Mouse (Mus musculus): ENCODE data around the gene Msgn1. TPM values are rescaled to one million over a fixed set of nuclear protein-coding genes. Genes with fewer than 3 reads are reported as not detected.
A peak's percentile ranks its signal among the peaks of the same experiment; 100 is the strongest.

Gene Msgn1
- polyA plus RNA-seq, 1 experiment from 2014 or later: not detected

GRCm38 (mm10) chr12:11221524-11222330 is 13.0 kb upstream of the Msgn1 start:
- ATAC-seq (ENCODE audit: low FRiP score, low TSS enrichment): no peak
- peaks cover 3% of the 10 kb centered on the region; the same call in 1 of the 2 replicates for H3K27me3 ChIP-seq (ENCODE audit: insufficient read depth, low read length)
- H3K9me3 ChIP-seq (ENCODE audit: low read length): no peaks in the 10 kb centered on the region
- 53% methylated on average over 20 of the region's 20 CpGs for WGBS
- H3K9ac ChIP-seq (replicated peaks; ENCODE audit: low read length): no peak overlapping the region
- no peak overlapping the region for H3K4me3 ChIP-seq (ENCODE audit: low read length)
- H3K27ac ChIP-seq (ENCODE audit: low read length): 0 out of 2 replicates have a peak overlapping the region, but pooled peaks have one; percentile 11
- H3K36me3 ChIP-seq (ENCODE audit: insufficient read depth, low read length): no peaks in the 10 kb centered on the region
- H3K4me1 ChIP-seq (ENCODE audit: insufficient read depth, low read length): peaks cover 24% of the 10 kb centered on the region
- H3K4me2 ChIP-seq (replicated peaks; ENCODE audit: low read depth, low read length): 0 out of 2 replicates have a peak overlapping the region, but pooled peaks have one; percentile 8

- Histone ChIP-seq H3K27ac (ENCODE audit: low read length) (no peak overlapping the region), H3K27me3 (ENCODE audit: insufficient read depth, low read length) (peaks cover 3% of the 10 kb centered on the region; the same call in 1 of the 2 replicates), H3K9ac (replicated peaks; ENCODE audit: low read length) (no peak overlapping the region), H3K4me1 (ENCODE audit: insufficient read depth, low read length) (peaks cover 12% of the 10 kb centered on the region), H3K4me2 (replicated peaks; ENCODE audit: low read depth, low read length) (no peak overlapping the region), H3K4me3 (ENCODE audit: low read length) (no peak overlapping the region), H3K9me3 (ENCODE audit: low read length) (no peaks in the 10 kb centered on the region), H3K36me3 (ENCODE audit: insufficient read depth, low read length) (no peaks in the 10 kb centered on the region)
- WGBS: 26% methylated on average over 7 of the region's 7 CpGs
- no peak for ATAC-seq (ENCODE audit: low FRiP score, low TSS enrichment)
Measured at GRCm38 (mm10) chr12:11217726-11218250, 9.0 kb upstream of the Msgn1 start.

- Histone ChIP-seq H3K4me3 (ENCODE audit: low read length) (no peak overlapping the region), H3K4me1 (ENCODE audit: insufficient read depth, low read length) (peaks cover 2% of the 10 kb centered on the region; the same call in 1 of the 2 replicates), H3K27ac (ENCODE audit: low read length) (no peak overlapping the region), H3K27me3 (ENCODE audit: insufficient read depth, low read length) (peaks cover 3% of the 10 kb centered on the region; the same call in 1 of the 2 replicates), H3K4me2 (replicated peaks; ENCODE audit: low read depth, low read length) (no peak overlapping the region), H3K9ac (replicated peaks; ENCODE audit: low read length) (no peak overlapping the region), H3K9me3 (ENCODE audit: low read length) (no peaks in the 10 kb centered on the region), H3K36me3 (ENCODE audit: insufficient read depth, low read length) (no peaks in the 10 kb centered on the region)
- 80% methylated on average over 3 of the region's 3 CpGs for WGBS
- ATAC-seq (ENCODE audit: low FRiP score, low TSS enrichment): no peak
Measured at GRCm38 (mm10) chr12:11216454-11216853, 7.7 kb upstream of the Msgn1 start.

GRCm38 (mm10) chr12:11215555-11215954 is 6.8 kb upstream of the Msgn1 start:
- no peaks in the 10 kb centered on the region for H3K36me3 ChIP-seq (ENCODE audit: insufficient read depth, low read length)
- H3K9ac ChIP-seq (replicated peaks; ENCODE audit: low read length): no peak overlapping the region
- H3K9me3 ChIP-seq (ENCODE audit: low read length): no peaks in the 10 kb centered on the region
- peaks cover 3% of the 10 kb centered on the region; the same call in 1 of the 2 replicates for H3K27me3 ChIP-seq (ENCODE audit: insufficient read depth, low read length)
- ATAC-seq (ENCODE audit: low FRiP score, low TSS enrichment): no peak
- H3K4me3 ChIP-seq (ENCODE audit: low read length): no peak overlapping the region
- H3K4me1 ChIP-seq (ENCODE audit: insufficient read depth, low read length): no peaks in the 10 kb centered on the region
- 85% methylated on average over 2 of the region's 2 CpGs for WGBS
- no peak overlapping the region for H3K27ac ChIP-seq (ENCODE audit: low read length)
- H3K4me2 ChIP-seq (replicated peaks; ENCODE audit: low read depth, low read length): no peak overlapping the region

- Histone ChIP-seq H3K4me3 (ENCODE audit: low read length) (no peak overlapping the region), H3K4me1 (ENCODE audit: insufficient read depth, low read length) (no peaks in the 10 kb centered on the region), H3K27ac (ENCODE audit: low read length) (no peak overlapping the region), H3K36me3 (ENCODE audit: insufficient read depth, low read length) (no peaks in the 10 kb centered on the region), H3K9ac (replicated peaks; ENCODE audit: low read length) (no peak overlapping the region), H3K9me3 (ENCODE audit: low read length) (no peaks in the 10 kb centered on the region), H3K27me3 (ENCODE audit: insufficient read depth, low read length) (peaks cover 3% of the 10 kb centered on the region; the same call in 1 of the 2 replicates), H3K4me2 (replicated peaks; ENCODE audit: low read depth, low read length) (no peak overlapping the region)
- no peak for ATAC-seq (ENCODE audit: low FRiP score, low TSS enrichment)
Measured at GRCm38 (mm10) chr12:11214776-11215175, 6.0 kb upstream of the Msgn1 start.

- H3K4me2 ChIP-seq (replicated peaks; ENCODE audit: low read depth, low read length): no peak overlapping the region
- 34% methylated on average over 1 of the region's 1 CpGs for WGBS
- no peaks in the 10 kb centered on the region for H3K36me3 ChIP-seq (ENCODE audit: insufficient read depth, low read length)
- H3K4me1 ChIP-seq (ENCODE audit: insufficient read depth, low read length): peaks cover 5% of the 10 kb centered on the region; the same call in 1 of the 2 replicates
- no peak overlapping the region for H3K9ac ChIP-seq (replicated peaks; ENCODE audit: low read length)
- ATAC-seq (ENCODE audit: low FRiP score, low TSS enrichment): no peak
- no peaks in the 10 kb centered on the region for H3K9me3 ChIP-seq (ENCODE audit: low read length)
- peaks cover 4% of the 10 kb centered on the region for H3K27me3 ChIP-seq (ENCODE audit: insufficient read depth, low read length)
- H3K4me3 ChIP-seq (ENCODE audit: low read length): no peak overlapping the region
- H3K27ac ChIP-seq (ENCODE audit: low read length): no peak overlapping the region
Measured at GRCm38 (mm10) chr12:11212881-11213280, 4.1 kb upstream of the Msgn1 start.

GRCm38 (mm10) chr12:11210361-11210760 is 1.6 kb upstream of the Msgn1 start:
- no peak overlapping the region for H3K9ac ChIP-seq (replicated peaks; ENCODE audit: low read length)
- H3K27ac ChIP-seq (ENCODE audit: low read length): no peak overlapping the region
- no peak overlapping the region for H3K4me2 ChIP-seq (replicated peaks; ENCODE audit: low read depth, low read length)
- no peak overlapping the region for H3K4me3 ChIP-seq (ENCODE audit: low read length)
- H3K4me1 ChIP-seq (ENCODE audit: insufficient read depth, low read length): peaks cover 5% of the 10 kb centered on the region; the same call in 1 of the 2 replicates
- no peak for ATAC-seq (ENCODE audit: low FRiP score, low TSS enrichment)
- H3K36me3 ChIP-seq (ENCODE audit: insufficient read depth, low read length): no peaks in the 10 kb centered on the region
- WGBS: 55% methylated on average over 3 of the region's 3 CpGs
- H3K9me3 ChIP-seq (ENCODE audit: low read length): no peaks in the 10 kb centered on the region
- peaks cover 4% of the 10 kb centered on the region for H3K27me3 ChIP-seq (ENCODE audit: insufficient read depth, low read length)

GRCm38 (mm10) chr12:11209636-11210035 is 864 bp upstream of the Msgn1 start:
- Histone ChIP-seq H3K27me3 (ENCODE audit: insufficient read depth, low read length) (peaks cover 4% of the 10 kb centered on the region), H3K36me3 (ENCODE audit: insufficient read depth, low read length) (no peaks in the 10 kb centered on the region), H3K9me3 (ENCODE audit: low read length) (no peaks in the 10 kb centered on the region), H3K4me3 (ENCODE audit: low read length) (no peak overlapping the region), H3K4me2 (replicated peaks; ENCODE audit: low read depth, low read length) (no peak overlapping the region), H3K9ac (replicated peaks; ENCODE audit: low read length) (no peak overlapping the region), H3K27ac (ENCODE audit: low read length) (no peak overlapping the region), H3K4me1 (ENCODE audit: insufficient read depth, low read length) (peaks cover 5% of the 10 kb centered on the region; the same call in 1 of the 2 replicates)
- ATAC-seq (ENCODE audit: low FRiP score, low TSS enrichment): no peak
- 42% methylated on average over 5 of the region's 5 CpGs for WGBS

- peaks cover 4% of the 10 kb centered on the region for H3K27me3 ChIP-seq (ENCODE audit: insufficient read depth, low read length)
- no peak overlapping the region for H3K4me2 ChIP-seq (replicated peaks; ENCODE audit: low read depth, low read length)
- 59% methylated on average over 4 of the region's 4 CpGs for WGBS
- H3K9ac ChIP-seq (replicated peaks; ENCODE audit: low read length): no peak overlapping the region
- ATAC-seq (ENCODE audit: low FRiP score, low TSS enrichment): no peak
- no peaks in the 10 kb centered on the region for H3K36me3 ChIP-seq (ENCODE audit: insufficient read depth, low read length)
- no peaks in the 10 kb centered on the region for H3K9me3 ChIP-seq (ENCODE audit: low read length)
- no peak overlapping the region for H3K4me3 ChIP-seq (ENCODE audit: low read length)
- H3K27ac ChIP-seq (ENCODE audit: low read length): no peak overlapping the region
- peaks cover 5% of the 10 kb centered on the region; the same call in 1 of the 2 replicates for H3K4me1 ChIP-seq (ENCODE audit: insufficient read depth, low read length)
Measured at GRCm38 (mm10) chr12:11206321-11206720, 2.5 kb downstream of the Msgn1 start.
